Comparison of ENCODE assay signal across 16 mouse cellular contexts in genomic region chr1:131319598-131320330, GRCm38 (mm10). TPM values are rescaled to one million over a fixed set of nuclear protein-coding genes. Genes with fewer than 3 reads are reported as not detected.
DNase-seq lines count a peak whose midpoint lies in the region; ATAC-seq and TF ChIP-seq lines count a peak whose summit lies in the region.
"Had no signal": no experiment of that assay in that cellular context is flagged by ENCODE, and none has a peak within 500 bp of the region (broad histone marks: within the 10 kb centered on the region; RNA-seq: fewer than 3 reads in every experiment).

No protein-coding gene starts in this region.

- TF ChIP-seq CTCF in kidney, adult 2 months (conservative IDR thresholded peaks at IDR 0.05; ENCODE audit: insufficient read depth, insufficient read length, low read depth, low read length): no peak

- peaks cover 49% of the 10 kb centered on the region for H3K36me3 ChIP-seq in hindbrain, embryonic 13.5 days
- H3K36me3 ChIP-seq in hindbrain, embryonic 12.5 days: peaks cover 41% of the 10 kb centered on the region
- H3K36me3 ChIP-seq in kidney, adult 2 months (ENCODE audit: control insufficient read depth, insufficient read depth, low read length): peaks cover 3% of the 10 kb centered on the region

- H3K4me3 ChIP-seq in hindbrain, embryonic 13.5 days: no peak overlapping the region
- H3K4me3 ChIP-seq in hindbrain, embryonic 12.5 days: no peak overlapping the region
- H3K4me3 ChIP-seq in kidney, adult 2 months (ENCODE audit: insufficient read depth, low read depth, low read length): no peak overlapping the region
- H3K4me3 ChIP-seq: gastrocnemius, adult 2 months; liver, embryonic 15.5 days; stomach, embryonic 15.5 days had no signal

- no peak overlapping the region for H3K4me2 ChIP-seq in hindbrain, embryonic 13.5 days
- no peak overlapping the region for H3K4me2 ChIP-seq in hindbrain, embryonic 12.5 days (replicated peaks)
- H3K4me2 ChIP-seq: liver, embryonic 15.5 days; stomach, embryonic 15.5 days had no signal

- WGBS in hindbrain, embryonic 13.5 days: 90% methylated on average over 3 of the region's 3 CpGs
- WGBS in hindbrain, embryonic 12.5 days: 87% methylated on average over 3 of the region's 3 CpGs
- WGBS in kidney, adult 2 months: 92% methylated on average over 3 of the region's 3 CpGs

- 0 out of 2 replicates have a peak, but pooled peaks cover 3% of the 10 kb centered on the region for H3K4me1 ChIP-seq in hindbrain, embryonic 13.5 days (replicated peaks)
- H3K4me1 ChIP-seq in hindbrain, embryonic 12.5 days: no peaks in the 10 kb centered on the region
- no peaks in the 10 kb centered on the region for H3K4me1 ChIP-seq in kidney, adult 2 months (ENCODE audit: control insufficient read depth, insufficient read depth, low read length)
- H3K4me1 ChIP-seq: liver, embryonic 15.5 days; stomach, embryonic 15.5 days had no signal

- H3K9ac ChIP-seq in hindbrain, embryonic 13.5 days: no peak overlapping the region
- H3K9ac ChIP-seq in hindbrain, embryonic 12.5 days: no peak overlapping the region
- H3K9ac ChIP-seq: liver, embryonic 15.5 days; stomach, embryonic 15.5 days had no signal

- DNase-seq in lung, postnatal 36 days: peak; percentile 9
- no peak for DNase-seq in lung, postnatal 4 days
- DNase-seq in brain, adult 2 months (ENCODE audit: low read depth, low spot score): peak; percentile 67
- peak; percentile 44 for DNase-seq in retina, embryonic 14.5 days (ENCODE audit: low spot score)
- DNase-seq in kidney, adult 2 months: no peak
- no peak for DNase-seq in urinary bladder, adult 18-20 months (ENCODE audit: low spot score in 2 of 2)
- DNase-seq: cerebellum, adult 8-10 months; gastrocnemius, adult 2 months; heart, postnatal 4 days; kidney, postnatal 10 days; thymus, postnatal 25 days had no signal

- peak; percentile 65 for ATAC-seq in hindbrain, embryonic 13.5 days (ENCODE audit: low FRiP score)
- ATAC-seq in hindbrain, embryonic 12.5 days (ENCODE audit: low FRiP score): no peak
- ATAC-seq: CD4-positive, CD25-positive, alpha-beta regulatory T cell, adult 4 months had no signal

- no peaks in the 10 kb centered on the region for H3K9me3 ChIP-seq in hindbrain, embryonic 13.5 days
- no peaks in the 10 kb centered on the region for H3K9me3 ChIP-seq in hindbrain, embryonic 12.5 days (replicated peaks)
- H3K9me3 ChIP-seq: liver, embryonic 15.5 days; stomach, embryonic 15.5 days had no signal

- no peak for TF ChIP-seq POLR2A in kidney, adult 2 months (IDR thresholded peaks at IDR 0.05; ENCODE audit: low read depth, low read length)

- no peak overlapping the region for H3K27ac ChIP-seq in hindbrain, embryonic 13.5 days
- H3K27ac ChIP-seq in hindbrain, embryonic 12.5 days: no peak overlapping the region
- H3K27ac ChIP-seq in kidney, adult 2 months (ENCODE audit: insufficient read depth, low read depth, low read length): no peak overlapping the region
- H3K27ac ChIP-seq: gastrocnemius, adult 2 months; liver, embryonic 15.5 days; stomach, embryonic 15.5 days had no signal

- no peaks in the 10 kb centered on the region for H3K27me3 ChIP-seq in hindbrain, embryonic 13.5 days
- no peaks in the 10 kb centered on the region for H3K27me3 ChIP-seq in hindbrain, embryonic 12.5 days
- H3K27me3 ChIP-seq in kidney, adult 2 months (replicated peaks; ENCODE audit: control insufficient read depth, insufficient read depth, low read length): no peaks in the 10 kb centered on the region
- H3K27me3 ChIP-seq: liver, embryonic 15.5 days; stomach, embryonic 15.5 days had no signal

RNA-seq across cellular contexts. Expression of gene Ikbke, which starts 40.4 kb away (rescaled TPM):
- 0.66 and 0.92 TPM in 2 replicates for polyA plus RNA-seq in hindbrain, embryonic 13.5 days (2015; fragmentation: Nextera tagmentation; extraction: Ambion mirVana)
- polyA plus RNA-seq in hindbrain, embryonic 12.5 days (2016; fragmentation: Nextera tagmentation; extraction: Ambion mirVana): 1.8 and 2.6 TPM in 2 replicates
- 7.6 and 10.5 TPM in 2 replicates for polyA plus RNA-seq in kidney, adult 2 months (2012; rRNA removed)

Comparison
In these comparisons a context has a peak if more than half of its experiments do, and no peak if none do; other contexts are left out.
1. DNase-seq: peak in lung, postnatal 36 days (single experiment), brain, adult 2 months (single experiment) and retina, embryonic 14.5 days (single experiment); none in lung, postnatal 4 days (0 of 2), kidney, adult 2 months (single experiment) and urinary bladder, adult 18-20 months (0 of 2).